Mouse (Mus musculus) brain, adult 2 months (tissue): Measurements from ENCODE around the gene Cacna1d.

Experiments
- DNase-seq: peaks from one replicate; pipeline ENCODE4 v3.0.0; 2011; ENCODE audit warnings: low read depth, low spot score

The Cacna1d gene

DNA sequence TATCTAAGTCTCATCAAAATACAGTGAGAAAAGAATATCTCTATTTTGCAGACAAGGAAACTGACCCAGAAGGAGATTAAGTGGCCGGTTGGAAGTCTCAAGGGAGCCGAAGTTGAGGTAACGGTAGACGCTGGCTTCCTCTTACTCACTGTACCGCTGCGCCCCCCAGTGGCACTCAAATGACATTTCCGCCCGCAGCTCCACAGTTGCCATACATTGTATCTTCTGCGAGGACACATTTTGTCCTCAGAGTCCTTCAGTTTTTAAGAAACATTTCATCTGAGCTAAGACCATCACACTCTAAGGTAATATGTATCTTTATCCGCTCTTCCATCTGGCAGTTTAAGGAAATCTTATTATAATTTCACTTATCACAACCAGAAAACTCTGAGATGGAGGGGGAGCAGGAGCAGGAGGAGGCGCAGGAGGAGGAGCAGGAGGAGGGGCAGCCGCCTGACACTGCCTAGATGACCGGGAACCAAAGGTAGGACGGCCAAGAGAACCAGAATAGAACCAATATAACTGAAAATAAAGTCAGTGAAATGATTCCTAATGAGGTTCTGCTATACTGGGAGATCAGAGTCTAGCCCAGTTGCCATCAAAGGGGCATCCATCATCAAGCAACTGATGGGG, 31.2 kb downstream of the Cacna1d start:
- DNase-seq, result peak; percentile 90

GRCm38 (mm10) chr14:30458820-30459219, 32.4 kb downstream of the Cacna1d start:
- DNase-seq, result no peak

DNA sequence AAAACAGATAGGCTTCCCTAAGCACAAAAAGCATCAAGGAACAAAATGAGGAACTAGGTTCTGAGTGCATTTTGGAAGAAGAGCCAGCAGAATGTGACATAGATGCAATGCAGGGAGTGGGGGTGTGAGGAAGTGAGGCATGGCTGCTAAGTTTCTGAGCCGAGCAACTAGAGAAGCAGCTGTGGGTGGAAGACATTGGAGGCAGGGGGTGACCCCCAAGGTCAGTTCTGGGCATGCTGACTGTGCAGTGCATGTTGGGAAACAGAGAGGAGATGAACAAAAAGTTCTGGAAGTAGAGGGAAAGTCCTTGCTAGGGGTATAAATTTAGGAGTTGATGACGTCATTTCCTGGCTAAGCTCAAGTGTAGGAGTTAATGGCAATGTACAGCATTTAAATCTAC, 33.4 kb downstream of the Cacna1d start:
- DNase-seq, result peak; percentile 71

GRCm38 (mm10) chr14:30457436-30457835, 33.8 kb downstream of the Cacna1d start:
- peak; percentile 68 for DNase-seq

DNA sequence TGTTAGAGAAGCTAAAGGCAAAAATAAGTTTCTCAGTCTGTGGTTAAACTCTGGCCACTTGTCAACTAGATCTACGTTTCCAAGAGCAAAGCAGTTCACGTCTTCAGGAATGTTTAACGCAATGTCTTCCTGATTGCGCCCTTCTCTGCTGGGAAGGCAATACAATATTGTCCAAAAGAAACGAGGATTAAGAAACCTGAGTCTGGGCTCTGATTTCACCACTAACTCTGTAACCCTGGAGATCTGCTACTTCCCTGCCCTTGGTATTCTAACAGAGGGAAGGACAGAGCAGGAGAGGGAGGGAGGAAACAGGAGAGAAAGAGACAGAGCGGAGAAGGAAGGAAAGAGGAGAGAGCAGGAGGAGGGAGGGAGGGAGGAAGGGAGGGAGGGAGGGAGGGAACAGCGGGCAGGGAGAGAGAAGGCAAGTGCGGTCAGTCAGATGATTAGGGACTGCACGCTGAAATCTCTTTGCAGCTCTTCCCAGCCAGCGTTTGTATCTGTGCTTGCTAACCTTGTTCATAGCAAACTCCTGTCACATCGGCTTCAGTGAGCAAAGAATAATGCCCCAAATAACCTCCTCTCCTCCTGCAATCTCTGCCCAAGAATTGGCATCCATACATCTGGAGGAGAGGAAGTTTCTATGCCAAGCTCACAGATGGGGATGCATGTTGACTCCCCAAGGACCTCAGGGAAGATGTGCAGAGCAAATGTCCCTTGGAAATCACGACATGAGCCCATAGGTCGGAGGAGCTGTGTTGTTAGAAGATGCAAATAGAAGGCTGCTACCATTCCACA, 35.3 kb downstream of the Cacna1d start:
- DNase-seq, result peak; percentile 29

- DNase-seq, result no peak
Measured at GRCm38 (mm10) chr14:30439915-30440314, 51.3 kb downstream of the Cacna1d start.

GRCm38 (mm10) chr14:30435316-30435715, 55.9 kb downstream of the Cacna1d start:
- no peak for DNase-seq

GRCm38 (mm10) chr14:30430446-30430845, 60.8 kb downstream of the Cacna1d start:
- DNase-seq, result no peak

GRCm38 (mm10) chr14:30430026-30430425, 61.2 kb downstream of the Cacna1d start:
- DNase-seq, result no peak

DNA sequence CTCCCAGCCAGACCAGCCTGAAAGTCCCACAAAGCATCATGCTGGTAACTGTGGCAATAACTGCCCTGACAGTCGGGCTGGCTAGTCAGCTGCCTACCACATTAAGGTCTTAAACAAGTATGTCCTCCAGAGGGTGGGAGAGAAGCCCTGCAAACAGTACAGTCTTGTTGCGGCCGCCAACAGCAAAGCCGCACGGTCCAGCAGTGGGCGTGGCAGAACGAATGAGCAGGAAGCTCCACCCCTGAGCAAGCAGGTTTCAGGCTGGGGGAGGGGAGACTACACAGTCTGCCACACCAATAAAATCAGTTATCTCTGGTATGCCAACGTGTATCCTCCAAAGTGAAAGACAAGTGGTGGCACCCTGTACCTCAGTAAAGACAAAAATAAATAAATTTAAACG, 61.6 kb downstream of the Cacna1d start:
- no peak for DNase-seq

- DNase-seq, result no peak
Measured at GRCm38 (mm10) chr14:30428757-30429156, 62.5 kb downstream of the Cacna1d start.

GRCm38 (mm10) chr14:30425876-30426275, 65.4 kb downstream of the Cacna1d start:
- DNase-seq, result no peak

DNA sequence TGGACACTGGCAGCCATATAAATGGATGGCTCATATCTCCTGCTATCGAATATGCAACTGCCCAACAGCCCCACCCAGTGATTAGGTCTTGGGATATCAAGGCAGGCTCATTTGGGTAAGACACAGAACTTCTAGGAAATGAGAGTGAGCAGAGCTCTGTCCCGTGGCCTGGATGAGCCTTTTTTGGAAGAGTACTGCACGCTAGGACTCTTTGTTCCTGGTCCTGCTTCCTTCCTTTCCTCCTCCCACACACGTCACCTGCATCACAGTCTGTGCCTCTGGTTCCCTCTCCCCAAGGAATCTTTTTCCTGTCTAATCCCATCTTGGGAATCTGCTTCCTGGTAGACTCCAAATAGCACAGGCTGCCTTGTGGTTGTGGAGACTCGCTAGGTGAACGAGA, 66.1 kb downstream of the Cacna1d start:
- DNase-seq, result peak; percentile 8

GRCm38 (mm10) chr14:30424638-30425037, 66.6 kb downstream of the Cacna1d start:
- DNase-seq, result no peak

DNA sequence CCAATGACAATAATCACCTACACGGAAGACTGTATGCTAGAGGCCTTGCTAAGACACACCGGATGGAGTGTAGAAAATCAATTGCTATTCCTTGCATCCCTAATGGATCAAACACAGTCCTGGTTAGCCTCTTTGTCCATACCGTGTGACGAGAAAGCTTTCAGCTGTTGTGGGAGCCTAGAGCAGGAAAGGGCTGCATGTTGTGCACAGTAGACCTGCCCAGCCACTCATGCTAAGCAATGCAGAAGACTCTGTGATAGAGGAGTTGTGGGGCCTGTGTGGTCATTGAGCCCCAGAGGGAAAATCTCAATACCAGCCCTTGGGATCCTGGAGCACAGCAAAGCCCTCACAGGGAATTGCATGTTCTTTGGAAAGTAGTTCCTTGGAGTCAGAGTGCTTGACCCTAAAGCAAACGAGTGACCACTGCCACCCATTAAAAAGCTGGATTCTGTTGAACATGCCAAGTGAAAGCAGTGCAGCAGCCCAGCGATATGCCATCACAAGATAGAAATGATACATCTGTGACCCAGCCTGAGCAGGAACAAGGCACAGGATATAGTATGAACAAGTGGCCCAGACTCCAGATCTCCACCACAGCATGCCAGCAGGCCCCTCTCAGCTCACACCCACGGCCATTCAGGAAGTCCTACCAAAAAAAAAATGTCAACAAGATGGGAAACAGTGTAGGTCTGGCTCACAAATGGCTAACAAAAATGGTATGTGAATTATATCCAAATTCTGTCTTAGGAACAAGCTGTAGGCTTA, 68.7 kb downstream of the Cacna1d start:
- DNase-seq, result no peak

DNA sequence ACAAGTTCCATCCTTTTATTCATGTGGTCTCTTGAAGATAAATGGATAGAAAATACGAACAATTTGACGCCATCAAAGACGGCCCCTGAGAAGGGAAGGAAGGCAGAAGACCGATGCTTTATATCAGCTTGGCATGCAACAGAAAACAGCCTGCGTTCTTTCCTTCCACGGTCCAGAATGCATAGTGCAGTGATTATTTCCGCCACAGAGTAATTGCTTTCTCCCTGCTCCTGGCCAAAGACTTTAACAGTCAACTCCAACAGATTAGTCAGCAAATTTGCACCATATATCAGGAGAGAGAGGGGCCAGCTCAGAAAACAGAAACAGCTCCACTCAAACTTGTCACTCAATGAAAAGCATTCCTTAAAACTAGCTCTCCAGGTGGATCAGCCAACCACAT, 71.8 kb downstream of the Cacna1d start:
- no peak for DNase-seq

GRCm38 (mm10) chr14:30419046-30419445, 72.2 kb downstream of the Cacna1d start:
- DNase-seq, result no peak

DNA sequence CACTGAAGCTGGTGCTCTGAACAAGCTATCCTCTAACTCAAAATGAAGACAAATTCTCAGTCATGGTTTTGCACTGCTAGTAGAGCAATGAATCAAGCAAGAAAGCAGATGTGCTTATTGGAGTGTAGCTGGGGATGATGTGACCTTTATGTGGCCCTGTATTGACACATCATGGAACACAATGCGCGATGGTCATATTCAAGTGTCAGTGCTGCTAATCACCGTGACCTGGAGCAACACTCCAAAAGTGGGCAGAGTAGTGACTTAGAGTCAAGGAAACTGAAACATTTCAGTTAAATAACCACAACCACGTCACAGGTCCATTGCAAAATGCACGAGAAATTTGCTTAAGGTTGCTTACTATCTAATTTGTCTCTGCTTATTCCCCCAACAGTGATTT, 75.4 kb downstream of the Cacna1d start:
- DNase-seq, result no peak

- no peak for DNase-seq
Measured at GRCm38 (mm10) chr14:30414131-30414530, 77.1 kb downstream of the Cacna1d start.

- no peak for DNase-seq
Measured at GRCm38 (mm10) chr14:30409331-30409730, 81.9 kb downstream of the Cacna1d start.

GRCm38 (mm10) chr14:30405456-30406225, 85.6 kb downstream of the Cacna1d start:
- DNase-seq, result peak; percentile 67

DNA sequence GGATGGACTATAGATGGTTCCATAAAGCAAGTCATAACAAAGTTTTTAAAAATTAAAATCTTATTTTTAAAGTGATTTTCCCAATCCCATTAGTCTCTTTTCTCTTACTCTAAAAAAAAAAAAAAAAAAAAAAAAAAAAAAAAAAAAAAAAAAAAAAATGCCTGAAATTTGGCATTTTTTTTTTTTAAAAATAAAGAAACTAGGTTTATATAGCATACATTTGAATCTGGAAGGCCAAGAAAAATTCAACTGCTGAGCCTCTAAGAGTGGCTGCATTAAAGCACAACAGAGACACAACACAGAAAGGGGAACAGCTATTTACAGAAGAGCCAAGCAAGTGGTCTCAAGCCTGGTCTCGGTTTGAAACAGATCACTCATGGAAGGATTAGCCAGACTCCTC, 112.9 kb downstream of the Cacna1d start:
- DNase-seq, result no peak
